Mouse (Mus musculus) kidney, postnatal 0 days (tissue): ENCODE results near the gene Zfp526. TPM values are rescaled to one million over a fixed set of nuclear protein-coding genes. Genes with fewer than 3 reads are reported as not detected.

Experiments used
- ATAC-seq: fragments of 200-750 bp; cut with Nextera tagmentation; replicated peaks from 2 replicates; pipeline ENCODE4 v1.8.0; 2017; ENCODE audit warnings: low read depth, moderate number of reproducible peaks, moderate TSS enrichment, moderate library complexity; ENCODE audit not compliant: low FRiP score
- DNase-seq: peaks from one replicate; pipeline ENCODE4 v3.0.0-alpha.2; 2016; ENCODE audit warnings: low spot score
- H3K27ac ChIP-seq: fragments of 300-500 bp; sonication (generic); 2 replicates; pipeline ENCODE4 v1.5.1; 2014; ENCODE audit warnings: mild to moderate bottlenecking
- H3K27me3 ChIP-seq: fragments of 300-500 bp; sonication (generic); 2 replicates; pipeline ENCODE4 v1.6.1; 2014; ENCODE audit warnings: low read length, mixed read lengths; ENCODE audit not compliant: insufficient read depth
- H3K36me3 ChIP-seq: fragments of 300-500 bp; sonication (generic); 2 replicates; pipeline ENCODE4 v1.6.1; 2014; ENCODE audit warnings: low read length, mixed read lengths; ENCODE audit not compliant: insufficient read depth
- H3K4me1 ChIP-seq: fragments of 300-500 bp; sonication (generic); replicated peaks from 2 replicates; pipeline ENCODE4 v1.6.1; 2014; ENCODE audit warnings: antibody characterized with exemption, low read length, mixed read lengths; ENCODE audit not compliant: insufficient read depth
- H3K4me2 ChIP-seq: fragments of 300-500 bp; sonication (generic); 2 replicates; pipeline ENCODE4 v1.6.1; 2014; ENCODE audit warnings: mild to moderate bottlenecking, low read length, moderate library complexity, mixed read lengths
- H3K4me3 ChIP-seq: fragments of 300-500 bp; sonication (generic); replicated peaks from 2 replicates; pipeline ENCODE4 v1.5.1; 2014; ENCODE audit warnings: low read depth, low read length
- H3K9ac ChIP-seq: fragments of 300-500 bp; sonication (generic); 2 replicates; pipeline ENCODE4 v1.6.1; 2014; ENCODE audit warnings: low read depth, low read length
- H3K9me3 ChIP-seq: fragments of 300-500 bp; sonication (generic); replicated peaks from 2 replicates; pipeline ENCODE4 v1.6.1; 2016; ENCODE audit warnings: low read length, inconsistent platforms, mixed read lengths
- CTCF ChIP-seq: IDR thresholded peaks from 2 replicates; pipeline ENCODE4 v1.5.1; 2016; ENCODE audit warnings: antibody characterized with exemption, low read depth, mild to moderate bottlenecking, moderate library complexity
- WGBS: fragments of 180-500 bp; shearing (Covaris S2); extraction: QIAGEN DNeasy Blood & Tissue Kit; methylation state at CpG from one replicate; pipeline ENCODE4 v1.1.7; 2014; 5-methylcytosine and 5-hydroxymethylcytosine counted together
- microRNA-seq: library from miRNA; unstranded; fragments of <30 nt; microRNA quantifications from one replicate; pipeline ENCODE4, GENCODE M21; 2016
- polyA plus RNA-seq: library from polyadenylated mRNA; unstranded; fragments of >200 nt; fragmentation: Nextera tagmentation; extraction: Ambion mirVana; gene quantifications from 2 replicates; pipeline ENCODE4 v1.2.1, GENCODE M21; 2015

The Zfp526 gene
- polyA plus RNA-seq, 1 experiment from 2014 or later = 1.9 TPM

DNA sequence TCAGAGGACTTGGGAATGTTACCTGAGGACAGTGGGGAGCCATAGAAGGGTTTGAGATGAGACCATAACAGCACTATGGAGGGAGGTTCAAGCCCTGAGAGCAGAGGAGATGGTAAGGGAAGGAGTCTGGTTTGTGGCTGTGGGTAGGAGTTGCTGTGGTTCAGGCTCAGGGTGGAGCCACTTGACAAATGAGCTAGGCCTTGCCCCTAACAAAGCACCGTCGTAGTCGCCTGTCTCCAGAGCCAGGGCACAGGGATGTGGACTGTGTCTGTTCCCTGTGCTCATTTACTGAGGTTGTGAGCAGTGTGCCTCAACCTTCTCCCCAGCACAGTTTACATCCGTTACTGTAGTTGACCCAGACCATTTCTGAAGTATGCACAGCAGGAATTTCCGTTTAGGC, 53.3 kb downstream of the Zfp526 start:
- Histone ChIP-seq H3K4me2 (no peak overlapping the region), H3K36me3 (peaks cover 22% of the 10 kb centered on the region), H3K27me3 (no peaks in the 10 kb centered on the region), H3K9ac (peak overlapping the region; percentile 19; the same call in 1 of the 2 replicates), H3K4me3 (no peak overlapping the region), H3K4me1 (peaks cover 26% of the 10 kb centered on the region), H3K27ac (no peak overlapping the region), H3K9me3 (no peaks in the 10 kb centered on the region)
- DNase-seq (no peak), ATAC-seq (no peak)
- WGBS = 35% methylated on average over 5 of the region's 5 CpGs
- TF ChIP-seq CTCF = no peak

- ATAC-seq = no peak
- H3K4me1 ChIP-seq = peaks cover 26% of the 10 kb centered on the region
- no peak overlapping the region for H3K27ac ChIP-seq
- H3K27me3 ChIP-seq = no peaks in the 10 kb centered on the region
- no peaks in the 10 kb centered on the region for H3K9me3 ChIP-seq
- WGBS = 88% methylated on average over 3 of the region's 3 CpGs
- no peak overlapping the region for H3K4me2 ChIP-seq
- H3K4me3 ChIP-seq = no peak overlapping the region
- H3K36me3 ChIP-seq = peaks cover 22% of the 10 kb centered on the region
- no peak for TF ChIP-seq CTCF
- 0 out of 2 replicates have a peak overlapping the region, but pooled peaks have one; percentile 19 for H3K9ac ChIP-seq
- DNase-seq = no peak
These were observed 53.8 kb downstream of the Zfp526 start for GRCm38 (mm10) chr7:25274996-25275395.

DNA sequence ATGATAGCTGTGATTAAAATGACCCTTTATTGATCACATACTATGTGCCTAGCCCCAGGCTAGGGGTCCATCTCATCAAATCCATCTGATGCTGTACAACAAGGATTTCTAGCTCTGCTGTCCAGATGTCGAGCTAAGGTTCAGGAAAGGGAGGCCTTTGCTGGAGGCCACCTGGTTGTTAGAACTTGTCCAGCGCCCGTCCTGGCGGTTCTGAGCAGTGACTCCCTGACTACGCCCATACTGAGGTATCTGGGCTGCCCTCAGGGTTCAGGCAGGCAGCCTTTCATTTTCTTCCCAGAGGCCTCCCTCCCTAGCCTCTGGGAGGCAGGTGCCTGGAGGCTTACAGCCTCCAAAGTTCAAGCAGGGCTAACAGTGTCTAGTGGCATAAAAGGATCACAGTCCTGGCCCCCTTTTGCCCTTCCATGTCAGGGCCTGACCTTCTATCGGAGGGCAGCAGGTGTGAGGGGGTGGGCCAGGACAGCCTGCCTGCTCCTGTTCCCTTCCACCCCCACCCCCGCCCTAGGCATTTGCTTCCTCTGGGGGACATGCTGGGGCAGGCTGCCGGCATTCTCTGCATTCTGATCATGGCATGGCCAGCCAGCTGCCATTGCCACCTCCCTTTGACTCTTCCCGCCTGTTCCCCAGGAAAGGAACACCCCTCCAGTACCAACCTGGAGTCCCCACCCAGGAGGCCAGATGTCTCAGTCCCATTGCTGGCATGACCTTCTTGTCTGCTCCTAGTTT, 54.5 kb downstream of the Zfp526 start:
- no peak for TF ChIP-seq CTCF
- Histone ChIP-seq H3K4me2 (no peak overlapping the region), H3K27me3 (no peaks in the 10 kb centered on the region), H3K4me1 (peaks cover 33% of the 10 kb centered on the region), H3K36me3 (peaks cover 22% of the 10 kb centered on the region), H3K4me3 (no peak overlapping the region), H3K27ac (peak overlapping the region; percentile 54), H3K9me3 (no peaks in the 10 kb centered on the region), H3K9ac (no peak overlapping the region)
- WGBS = 44% methylated on average over 9 of the region's 9 CpGs
- ATAC-seq = no peak
- no peak for DNase-seq

Small RNAs within 50 kb of the gene (microRNA-seq; reads per million reads assigned to microRNA genes)
- gene Mir7048 = not detected

Other genes with a start within 250 kb of the Zfp526 start
- 292 and 315 TPM in 2 replicates for gene Rabac1, start 248.7 kb upstream of the Zfp526 start, polyA plus RNA-seq
- 0.32 and 0.36 TPM in 2 replicates for gene Atp1a3, start 215.5 kb upstream of the Zfp526 start, polyA plus RNA-seq
- 3.4 and 3.5 TPM in 2 replicates for gene Grik5, start 149.1 kb upstream of the Zfp526 start, polyA plus RNA-seq
- 23.5 and 24.9 TPM in 2 replicates for gene Zfp574, start 148.9 kb upstream of the Zfp526 start, polyA plus RNA-seq
- gene Pou2f2, start 41.7 kb upstream of the Zfp526 start, polyA plus RNA-seq = 0.45 and 0.59 TPM in 2 replicates
- 13.9 and 15.6 TPM in 2 replicates for gene Dedd2, start 810 bp upstream of the Zfp526 start, polyA plus RNA-seq
- 7.8 and 9.8 TPM in 2 replicates for gene Gsk3a, start 16.4 kb downstream of the Zfp526 start, polyA plus RNA-seq
- gene Erf, start 29.3 kb downstream of the Zfp526 start, polyA plus RNA-seq = 12.7 and 18.6 TPM in 2 replicates
- 22.0 and 23.3 TPM in 2 replicates for gene Cic, start 46.3 kb downstream of the Zfp526 start, polyA plus RNA-seq
- 144 and 152 TPM in 2 replicates for gene Pafah1b3, start 76.6 kb downstream of the Zfp526 start, polyA plus RNA-seq
- gene Prr19, start 80.0 kb downstream of the Zfp526 start, polyA plus RNA-seq = 0.21 and 0.26 TPM in 2 replicates
- gene Tmem145, start 84.7 kb downstream of the Zfp526 start, polyA plus RNA-seq = 0.23 and 0.50 TPM in 2 replicates
- gene Megf8, start 95.7 kb downstream of the Zfp526 start, polyA plus RNA-seq = 8.1 and 9.6 TPM in 2 replicates
- gene Cnfn, start 148.3 kb downstream of the Zfp526 start, polyA plus RNA-seq = not detected in 2 replicates
- 6.4 and 6.5 TPM in 2 replicates for gene Lipe, start 177.3 kb downstream of the Zfp526 start, polyA plus RNA-seq
- 0.43 and 0.47 TPM in 2 replicates for gene Cxcl17, start 191.5 kb downstream of the Zfp526 start, polyA plus RNA-seq